Mouse (Mus musculus): Measurements from ENCODE around the gene Stx11. TPM values are rescaled to one million over a fixed set of nuclear protein-coding genes. Genes with fewer than 3 reads are reported as not detected.

Stx11 gene
- 1 to 10 TPM; 4.2 to 7.1 TPM for total RNA-seq (2023)

DNA sequence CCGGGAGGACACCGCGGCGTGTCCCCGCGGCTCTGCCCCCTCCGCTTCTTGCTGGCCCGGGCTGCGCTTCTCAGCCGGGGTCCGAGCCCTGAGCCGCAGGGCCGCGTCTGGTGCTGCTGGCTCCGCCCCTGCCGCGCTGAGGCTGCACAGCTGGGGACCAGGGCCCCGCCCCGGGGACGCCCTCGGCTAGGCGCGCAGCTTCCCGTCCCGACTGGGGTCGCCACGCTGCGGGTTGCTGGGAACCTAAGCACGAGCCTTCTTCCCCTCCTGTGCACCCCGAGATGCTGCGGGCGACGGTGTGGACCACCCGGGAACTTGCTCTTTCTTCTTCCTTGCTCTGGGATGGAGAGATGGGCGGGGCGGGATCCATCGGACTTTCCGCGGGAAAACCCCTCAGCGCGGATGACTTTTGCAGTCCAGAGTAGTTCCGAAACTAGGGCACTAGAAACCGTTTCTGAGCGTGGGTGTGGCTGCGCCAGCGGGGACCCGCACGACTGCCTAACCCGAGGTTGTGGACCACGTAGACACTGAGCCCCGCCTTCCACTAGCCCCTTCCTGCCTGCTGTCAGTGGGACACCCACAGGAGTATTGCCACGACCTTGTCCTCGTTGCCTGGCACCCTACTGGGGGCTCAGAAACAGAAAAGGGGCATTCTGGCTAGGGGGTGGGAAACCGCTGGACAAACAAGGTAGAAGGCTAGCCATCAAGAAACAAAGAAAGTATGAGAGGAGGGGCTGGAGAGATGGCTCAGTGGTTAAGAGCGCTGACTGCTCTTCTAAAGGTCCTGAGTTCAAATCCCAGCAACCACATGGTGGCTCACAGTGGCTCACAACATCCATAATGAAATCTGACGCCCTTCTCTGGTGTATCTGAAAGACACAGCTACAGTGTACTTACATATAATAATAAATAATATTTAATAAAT lies at the start of gene Stx11:
Gene Stx11 (minus strand): TSS at position 148 of the 925 bp plus-strand sequence.

GRCm38 (mm10) chr10:13005043-13005442 lies 40.9 kb upstream of the Stx11 start, which contains the start of gene Sf3b5:
TSS of gene Sf3b5 (plus strand) at chr10:13005343.

Other genes with a start within 250 kb of the Stx11 start
- 10 to 100 TPM; 43.0 to 60.8 TPM for gene Utrn, start 94.9 kb downstream of the Stx11 start, total RNA-seq (2023)
- gene Sf3b5, start 41.0 kb upstream of the Stx11 start, total RNA-seq (2023): 1 to 10 TPM; 8.8 to 9.0 TPM
- not detected for gene Plagl1, start 96.2 kb upstream of the Stx11 start, total RNA-seq (2023)
- gene Zc2hc1b, start 213.7 kb upstream of the Stx11 start, total RNA-seq (2023): not detected
- 10 to 100 TPM; 64.3 to 64.9 TPM for gene Ltv1, start 228.9 kb upstream of the Stx11 start, total RNA-seq (2023)

Measured in B cell, adult 67 days (primary cell).